ENCODE assay signal across 8 mouse cellular contexts in the genomic region with DNA sequence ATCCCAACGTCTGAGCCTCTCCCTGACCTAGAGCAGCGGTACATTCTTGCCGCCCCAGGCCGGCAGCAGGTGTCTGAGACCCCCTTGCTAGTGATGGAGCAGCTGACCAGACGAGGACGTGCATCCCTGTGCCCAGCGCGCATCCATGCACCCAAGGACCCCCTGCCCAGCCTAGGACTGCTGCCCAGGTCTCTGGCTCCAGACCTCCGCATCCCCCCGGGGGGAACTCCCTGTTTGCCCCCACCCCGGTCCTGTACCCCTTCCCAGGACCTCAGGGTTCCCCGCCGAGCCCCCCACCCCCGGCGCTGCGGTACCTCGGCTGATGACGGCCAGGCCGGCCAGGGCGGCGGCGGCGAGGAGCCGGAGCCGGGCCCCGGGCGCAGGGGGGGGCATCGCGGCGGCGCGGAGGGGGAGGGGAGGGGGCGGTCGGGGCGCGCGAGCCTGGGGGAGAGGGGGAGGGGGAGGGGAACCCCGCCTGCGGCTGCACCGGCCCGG. TPM values are rescaled to one million over a fixed set of nuclear protein-coding genes. Genes with fewer than 3 reads are reported as not detected.
A peak's percentile ranks its signal among the peaks of the same experiment; 100 is the strongest.
DNase-seq lines count a peak whose midpoint lies in the region; ATAC-seq and TF ChIP-seq lines count a peak whose summit lies in the region.

Gene Iglon5, minus strand, starts transcription at position 445 of the 495 bp plus-strand sequence.

- no peak for DNase-seq in kidney, adult 9 months
- DNase-seq in hindbrain, postnatal 0 days (ENCODE audit: low spot score), result peak; percentile 24
- DNase-seq in ovary, postnatal 14 days (ENCODE audit: low spot score), result no peak
- no peak for DNase-seq in urinary bladder, postnatal 36 days (ENCODE audit: low spot score in 2 of 2)
- DNase-seq in spleen, postnatal 4 days (ENCODE audit: low spot score in 2 of 2), result no peak

- no peaks in the 10 kb centered on the region for H3K9me3 ChIP-seq in kidney, embryonic 16.5 days (ENCODE audit: low read length)
- H3K9me3 ChIP-seq in hindbrain, postnatal 0 days (ENCODE audit: low read length), result no peaks in the 10 kb centered on the region
- no peaks in the 10 kb centered on the region for H3K9me3 ChIP-seq in midbrain, embryonic 12.5 days

- H3K27ac ChIP-seq in kidney, embryonic 16.5 days (ENCODE audit: low read length), result no peak within 1 kb of the TSS
- peak within 1 kb of the TSS; percentile 97 for H3K27ac ChIP-seq in cortical plate, adult 2 months (ENCODE audit: insufficient read depth, low read length)
- H3K27ac ChIP-seq in hindbrain, postnatal 0 days, result peak within 1 kb of the TSS; percentile 82
- peak within 1 kb of the TSS; percentile 88 for H3K27ac ChIP-seq in midbrain, embryonic 12.5 days (replicated peaks)

- no peak for TF ChIP-seq CTCF in cortical plate, adult 2 months (IDR thresholded peaks at IDR 0.05; ENCODE audit: extremely low read depth, insufficient read depth, low read length)
- TF ChIP-seq CTCF in hindbrain, postnatal 0 days (IDR thresholded peaks at IDR 0.05; ENCODE audit: low read depth), result no peak

- H3K36me3 ChIP-seq in kidney, embryonic 16.5 days (ENCODE audit: insufficient read depth, low read length), result no peaks in the 10 kb centered on the region
- no peaks in the 10 kb centered on the region for H3K36me3 ChIP-seq in hindbrain, postnatal 0 days (ENCODE audit: insufficient read depth, low read length)
- H3K36me3 ChIP-seq in midbrain, embryonic 12.5 days, result no peaks in the 10 kb centered on the region

- peak within 1 kb of the TSS; percentile 66 for H3K9ac ChIP-seq in kidney, embryonic 16.5 days (replicated peaks; ENCODE audit: low read length)
- peak within 1 kb of the TSS; percentile 91 for H3K9ac ChIP-seq in hindbrain, postnatal 0 days (replicated peaks; ENCODE audit: low read length)
- peak within 1 kb of the TSS; percentile 83 for H3K9ac ChIP-seq in midbrain, embryonic 12.5 days (replicated peaks)

- H3K4me3 ChIP-seq in kidney, embryonic 16.5 days (ENCODE audit: low read length), result peak within 1 kb of the TSS; percentile 49
- H3K4me3 ChIP-seq in cortical plate, adult 2 months (ENCODE audit: insufficient read depth, low read length), result peak within 1 kb of the TSS; percentile 89
- H3K4me3 ChIP-seq in hindbrain, postnatal 0 days (ENCODE audit: low read length), result peak within 1 kb of the TSS; percentile 78
- peak within 1 kb of the TSS; percentile 77 for H3K4me3 ChIP-seq in midbrain, embryonic 12.5 days

- TF ChIP-seq POLR2A in cortical plate, adult 2 months (IDR thresholded peaks at IDR 0.05; ENCODE audit: extremely low read depth, insufficient read depth, low read length), result no peak

- H3K4me2 ChIP-seq in kidney, embryonic 16.5 days (replicated peaks; ENCODE audit: low read depth, low read length), result peak within 1 kb of the TSS; percentile 79
- peak within 1 kb of the TSS; percentile 73 for H3K4me2 ChIP-seq in hindbrain, postnatal 0 days (ENCODE audit: low read depth, low read length)
- peak within 1 kb of the TSS; percentile 71 for H3K4me2 ChIP-seq in midbrain, embryonic 12.5 days (replicated peaks)

- peaks cover 6% of the 10 kb centered on the region; the same call in 1 of the 2 replicates for H3K4me1 ChIP-seq in kidney, embryonic 16.5 days (ENCODE audit: insufficient read depth, low read length)
- H3K4me1 ChIP-seq in cortical plate, adult 2 months (ENCODE audit: control insufficient read depth, insufficient read depth, low read length), result peaks cover 1% of the 10 kb centered on the region; the same call in 1 of the 2 replicates
- peaks cover 8% of the 10 kb centered on the region; the same call in 1 of the 2 replicates for H3K4me1 ChIP-seq in hindbrain, postnatal 0 days (ENCODE audit: insufficient read depth, low read length)
- peaks cover 15% of the 10 kb centered on the region for H3K4me1 ChIP-seq in midbrain, embryonic 12.5 days

- under 1% methylated on average over 10 of the region's 41 CpGs for WGBS in kidney, embryonic 16.5 days
- WGBS in hindbrain, postnatal 0 days, result 0% methylated on average over 16 of the region's 41 CpGs
- 1% methylated on average over 27 of the region's 41 CpGs for WGBS in midbrain, embryonic 12.5 days

- peak; percentile 46 for ATAC-seq in kidney, embryonic 16.5 days (ENCODE audit: low FRiP score, low TSS enrichment)
- ATAC-seq in hindbrain, postnatal 0 days, result peak; percentile 59
- peak; percentile 67 for ATAC-seq in midbrain, embryonic 12.5 days (ENCODE audit: low FRiP score, low read depth)

- H3K27me3 ChIP-seq in kidney, embryonic 16.5 days (ENCODE audit: insufficient read depth, low read length), result peaks cover 9% of the 10 kb centered on the region; the same call in 1 of the 2 replicates
- H3K27me3 ChIP-seq in hindbrain, postnatal 0 days (ENCODE audit: insufficient read depth, low read length), result no peaks in the 10 kb centered on the region
- 0 out of 2 replicates have a peak, but pooled peaks cover 2% of the 10 kb centered on the region for H3K27me3 ChIP-seq in midbrain, embryonic 12.5 days

RNA-seq across cellular contexts. Expression of gene Iglon5, which starts in this region (rescaled TPM):
- 0.37 and 0.59 TPM in 2 replicates for polyA plus RNA-seq in kidney, embryonic 16.5 days (2015; fragmentation: Nextera tagmentation; extraction: Ambion mirVana)
- 42.2 and 46.0 TPM in 2 replicates for polyA plus RNA-seq in cortical plate, adult 2 months (2012; rRNA removed)
- 64.7 and 69.9 TPM in 2 replicates for total RNA-seq in hindbrain, postnatal 0 days (2014; rRNA removed)
- 8.0 and 8.6 TPM in 2 replicates for polyA plus RNA-seq in hindbrain, postnatal 0 days (2015; fragmentation: Nextera tagmentation; extraction: Ambion mirVana)
- polyA plus RNA-seq in midbrain, embryonic 12.5 days (2016; fragmentation: Nextera tagmentation; extraction: Ambion mirVana), result 3.9 and 4.1 TPM in 2 replicates

Comparison
In these comparisons a context has a peak if more than half of its experiments do, and no peak if none do; other contexts are left out.
1. Peak in ATAC-seq, H3K4me3 ChIP-seq, H3K9ac ChIP-seq and H3K4me2 ChIP-seq in kidney, embryonic 16.5 days; RNA of the gene not detected or under 1 TPM.